ENCODE assay signal across 27 mouse cellular contexts in genomic region chr9:41218702-41219101, GRCm38 (mm10). TPM values are rescaled to one million over a fixed set of nuclear protein-coding genes. Genes with fewer than 3 reads are reported as not detected.
DNase-seq lines count a peak whose midpoint lies in the region; ATAC-seq and TF ChIP-seq lines count a peak whose summit lies in the region.
"Had no signal": no experiment of that assay in that cellular context is flagged by ENCODE, and none has a peak within 500 bp of the region (broad histone marks: within the 10 kb centered on the region; RNA-seq: fewer than 3 reads in every experiment).

No protein-coding gene starts in this region.

- peak overlapping the region; percentile 67; the same call in 1 of the 2 replicates for H3K27ac ChIP-seq in midbrain, embryonic 14.5 days (replicated peaks; ENCODE audit: low read depth, low read length)
- no peak overlapping the region; the same call in 1 of the 2 replicates for H3K27ac ChIP-seq in midbrain, embryonic 13.5 days
- 0 out of 2 replicates have a peak overlapping the region, but pooled peaks have one; percentile 40 for H3K27ac ChIP-seq in embryonic facial prominence, embryonic 10.5 days (replicated peaks)
- H3K27ac ChIP-seq in limb, embryonic 10.5 days, result peak overlapping the region; percentile 66
- 0 out of 2 replicates have a peak overlapping the region, but pooled peaks have one; percentile 18 for H3K27ac ChIP-seq in midbrain, postnatal 0 days (ENCODE audit: low read depth, low read length)
- H3K27ac ChIP-seq in kidney, embryonic 16.5 days (ENCODE audit: low read length), result no peak overlapping the region
- H3K27ac ChIP-seq: embryonic facial prominence, embryonic 15.5 days; forebrain, embryonic 15.5 days; intestine, embryonic 15.5 days; limb, embryonic 12.5 days; liver, embryonic 15.5 days; neural tube, embryonic 13.5 days had no signal

- ATAC-seq in midbrain, embryonic 14.5 days (ENCODE audit: low FRiP score, low TSS enrichment), result no peak
- ATAC-seq in midbrain, embryonic 13.5 days, result no peak
- no peak for ATAC-seq in midbrain, postnatal 0 days (ENCODE audit: low FRiP score)
- no peak for ATAC-seq in kidney, embryonic 16.5 days (ENCODE audit: low FRiP score, low TSS enrichment)
- ATAC-seq: forebrain, embryonic 15.5 days; intestine, embryonic 15.5 days; Patski had no signal

- 82% methylated on average over 6 of the region's 6 CpGs for WGBS in midbrain, embryonic 14.5 days
- 86% methylated on average over 6 of the region's 6 CpGs for WGBS in midbrain, embryonic 13.5 days
- WGBS in embryonic facial prominence, embryonic 10.5 days, result 91% methylated on average over 6 of the region's 6 CpGs
- 94% methylated on average over 6 of the region's 6 CpGs for WGBS in limb, embryonic 10.5 days
- WGBS in midbrain, postnatal 0 days, result 73% methylated on average over 6 of the region's 6 CpGs
- 93% methylated on average over 6 of the region's 6 CpGs for WGBS in kidney, embryonic 16.5 days

- H3K36me3 ChIP-seq in midbrain, embryonic 14.5 days (ENCODE audit: control insufficient read depth, insufficient read depth, low read length), result no peaks in the 10 kb centered on the region
- no peaks in the 10 kb centered on the region for H3K36me3 ChIP-seq in midbrain, embryonic 13.5 days
- H3K36me3 ChIP-seq in embryonic facial prominence, embryonic 10.5 days (replicated peaks), result no peaks in the 10 kb centered on the region
- no peaks in the 10 kb centered on the region for H3K36me3 ChIP-seq in limb, embryonic 10.5 days
- H3K36me3 ChIP-seq in midbrain, postnatal 0 days (ENCODE audit: insufficient read depth, low read length), result no peaks in the 10 kb centered on the region
- no peaks in the 10 kb centered on the region for H3K36me3 ChIP-seq in kidney, embryonic 16.5 days (ENCODE audit: insufficient read depth, low read length)
- H3K36me3 ChIP-seq: embryonic facial prominence, embryonic 15.5 days; forebrain, embryonic 15.5 days; intestine, embryonic 15.5 days; limb, embryonic 12.5 days; liver, embryonic 15.5 days; neural tube, embryonic 13.5 days had no signal

- peak; percentile 50 for DNase-seq in midbrain, embryonic 14.5 days
- DNase-seq in embryonic facial prominence, embryonic 10.5 days (ENCODE audit: low spot score), result no peak
- DNase-seq in limb, embryonic 10.5 days (ENCODE audit: low spot score), result no peak
- DNase-seq in midbrain, postnatal 0 days (ENCODE audit: low spot score), result no peak
- DNase-seq in thymus, adult 18-20 months, result no peak
- DNase-seq in kidney, adult 8-10 months, result no peak
- DNase-seq: adrenal gland, postnatal 25 days; cerebellum, adult 11-12 months; cerebellum, adult 9-11 months; gastrocnemius, postnatal 25 days; heart, postnatal 14 days; kidney, adult 2 months; kidney, postnatal 10 days; layer of hippocampus, adult 9-11 months; lung, embryonic 14.5 days; lung, postnatal 14 days; right cerebral cortex, postnatal 14 days had no signal

- H3K4me2 ChIP-seq in midbrain, embryonic 14.5 days (ENCODE audit: low read length), result no peak overlapping the region
- H3K4me2 ChIP-seq in midbrain, embryonic 13.5 days (replicated peaks), result no peak overlapping the region
- H3K4me2 ChIP-seq in midbrain, postnatal 0 days (ENCODE audit: low read depth, low read length, poor library complexity, severe bottlenecking), result no peak overlapping the region
- no peak overlapping the region for H3K4me2 ChIP-seq in kidney, embryonic 16.5 days (replicated peaks; ENCODE audit: low read depth, low read length)
- H3K4me2 ChIP-seq: embryonic facial prominence, embryonic 15.5 days; forebrain, embryonic 15.5 days; hindbrain, embryonic 14.5 days; intestine, embryonic 15.5 days; limb, embryonic 12.5 days; liver, embryonic 15.5 days; lung, embryonic 14.5 days; neural tube, embryonic 13.5 days had no signal

- H3K4me1 ChIP-seq in midbrain, embryonic 14.5 days (ENCODE audit: control insufficient read depth, insufficient read depth, low read length), result peaks cover 7% of the 10 kb centered on the region; the same call in 1 of the 2 replicates
- H3K4me1 ChIP-seq in midbrain, embryonic 13.5 days (replicated peaks), result peaks cover 8% of the 10 kb centered on the region; the same call in 1 of the 2 replicates
- peaks cover 15% of the 10 kb centered on the region for H3K4me1 ChIP-seq in embryonic facial prominence, embryonic 10.5 days
- peaks cover 48% of the 10 kb centered on the region for H3K4me1 ChIP-seq in limb, embryonic 10.5 days
- no peaks in the 10 kb centered on the region for H3K4me1 ChIP-seq in midbrain, postnatal 0 days (ENCODE audit: insufficient read depth, low read length)
- H3K4me1 ChIP-seq in kidney, embryonic 16.5 days (ENCODE audit: insufficient read depth, low read length), result no peaks in the 10 kb centered on the region
- H3K4me1 ChIP-seq: embryonic facial prominence, embryonic 15.5 days; intestine, embryonic 15.5 days; neural tube, embryonic 13.5 days had no signal

- no peak for TF ChIP-seq CTCF in midbrain, postnatal 0 days (IDR thresholded peaks at IDR 0.05)

- no peak overlapping the region for H3K4me3 ChIP-seq in midbrain, embryonic 14.5 days (replicated peaks; ENCODE audit: low read depth, low read length)
- H3K4me3 ChIP-seq in midbrain, embryonic 13.5 days (replicated peaks), result no peak overlapping the region
- H3K4me3 ChIP-seq in embryonic facial prominence, embryonic 10.5 days, result no peak overlapping the region
- H3K4me3 ChIP-seq in limb, embryonic 10.5 days, result no peak overlapping the region
- H3K4me3 ChIP-seq in midbrain, postnatal 0 days (ENCODE audit: low read depth, low read length), result no peak overlapping the region
- no peak overlapping the region for H3K4me3 ChIP-seq in kidney, embryonic 16.5 days (ENCODE audit: low read length)
- H3K4me3 ChIP-seq: embryonic facial prominence, embryonic 15.5 days; forebrain, embryonic 15.5 days; intestine, embryonic 15.5 days; limb, embryonic 12.5 days; liver, embryonic 15.5 days; neural tube, embryonic 13.5 days had no signal

- no peaks in the 10 kb centered on the region for H3K27me3 ChIP-seq in midbrain, embryonic 14.5 days (ENCODE audit: control insufficient read depth, insufficient read depth, low read length)
- no peaks in the 10 kb centered on the region for H3K27me3 ChIP-seq in midbrain, embryonic 13.5 days
- H3K27me3 ChIP-seq in embryonic facial prominence, embryonic 10.5 days (replicated peaks; ENCODE audit: low read depth, poor library complexity, severe bottlenecking), result no peaks in the 10 kb centered on the region; the same call in 1 of the 2 replicates
- no peaks in the 10 kb centered on the region for H3K27me3 ChIP-seq in limb, embryonic 10.5 days (ENCODE audit: low read depth, poor library complexity, severe bottlenecking)
- no peaks in the 10 kb centered on the region for H3K27me3 ChIP-seq in midbrain, postnatal 0 days (ENCODE audit: insufficient read depth, low read length)
- H3K27me3 ChIP-seq in kidney, embryonic 16.5 days (ENCODE audit: insufficient read depth, low read length), result no peaks in the 10 kb centered on the region
- H3K27me3 ChIP-seq: embryonic facial prominence, embryonic 15.5 days; forebrain, embryonic 15.5 days; intestine, embryonic 15.5 days; limb, embryonic 12.5 days; neural tube, embryonic 13.5 days; Patski had no signal

- H3K9me3 ChIP-seq in midbrain, embryonic 14.5 days (ENCODE audit: control insufficient read depth, low read length), result no peaks in the 10 kb centered on the region
- H3K9me3 ChIP-seq in midbrain, embryonic 13.5 days, result no peaks in the 10 kb centered on the region
- H3K9me3 ChIP-seq in embryonic facial prominence, embryonic 10.5 days, result no peaks in the 10 kb centered on the region
- H3K9me3 ChIP-seq in limb, embryonic 10.5 days (replicated peaks), result no peaks in the 10 kb centered on the region
- no peaks in the 10 kb centered on the region for H3K9me3 ChIP-seq in midbrain, postnatal 0 days (ENCODE audit: low read length)
- H3K9me3 ChIP-seq in kidney, embryonic 16.5 days (ENCODE audit: low read length), result no peaks in the 10 kb centered on the region
- H3K9me3 ChIP-seq: embryonic facial prominence, embryonic 15.5 days; forebrain, embryonic 15.5 days; intestine, embryonic 15.5 days; limb, embryonic 12.5 days; liver, embryonic 15.5 days; neural tube, embryonic 13.5 days had no signal

- no peak overlapping the region for H3K9ac ChIP-seq in midbrain, embryonic 14.5 days (replicated peaks; ENCODE audit: low read length)
- no peak overlapping the region for H3K9ac ChIP-seq in midbrain, embryonic 13.5 days (replicated peaks)
- no peak overlapping the region for H3K9ac ChIP-seq in midbrain, postnatal 0 days (replicated peaks; ENCODE audit: low read length, poor library complexity, severe bottlenecking)
- H3K9ac ChIP-seq in kidney, embryonic 16.5 days (replicated peaks; ENCODE audit: low read length), result no peak overlapping the region
- H3K9ac ChIP-seq: embryonic facial prominence, embryonic 15.5 days; forebrain, embryonic 15.5 days; hindbrain, embryonic 14.5 days; intestine, embryonic 15.5 days; limb, embryonic 12.5 days; liver, embryonic 15.5 days; lung, embryonic 14.5 days; neural tube, embryonic 13.5 days had no signal

RNA-seq across cellular contexts. Expression of gene Ubash3b, which starts 57.2 kb away (rescaled TPM):
- polyA plus RNA-seq in midbrain, embryonic 14.5 days (2014; fragmentation: Nextera tagmentation; extraction: Ambion mirVana), result 18.9 and 21.3 TPM in 2 replicates
- polyA plus RNA-seq in midbrain, embryonic 13.5 days (2015; fragmentation: Nextera tagmentation; extraction: Ambion mirVana), result 12.1 and 12.6 TPM in 2 replicates
- 6.7 and 7.4 TPM in 2 replicates for polyA plus RNA-seq in embryonic facial prominence, embryonic 10.5 days (2016; fragmentation: Nextera tagmentation; extraction: Ambion mirVana)
- polyA plus RNA-seq in limb, embryonic 10.5 days (2016; fragmentation: Nextera tagmentation; extraction: Ambion mirVana), result 6.9 and 7.8 TPM in 2 replicates
- total RNA-seq in midbrain, postnatal 0 days (2014; rRNA removed), result 30.2 and 32.3 TPM in 2 replicates
- 23.1 and 23.6 TPM in 2 replicates for polyA plus RNA-seq in midbrain, postnatal 0 days (2015; fragmentation: Nextera tagmentation; extraction: Ambion mirVana)
- 6.8 and 7.5 TPM in 2 replicates for polyA plus RNA-seq in kidney, embryonic 16.5 days (2015; fragmentation: Nextera tagmentation; extraction: Ambion mirVana)

Comparison
In these comparisons a context has a peak if more than half of its experiments do, and no peak if none do; other contexts are left out.
1. H3K27ac ChIP-seq: peak in midbrain, embryonic 14.5 days (single experiment), embryonic facial prominence, embryonic 10.5 days (single experiment), limb, embryonic 10.5 days (single experiment) and midbrain, postnatal 0 days (single experiment); none in midbrain, embryonic 13.5 days (single experiment) and kidney, embryonic 16.5 days (single experiment).